Mouse (Mus musculus) frontal cortex, adult 2 months (tissue): Measurements from ENCODE around the gene Gas7. TPM values are rescaled to one million over a fixed set of nuclear protein-coding genes. Genes with fewer than 3 reads are reported as not detected.

Experiments
- DNase-seq, 2 experiments: peaks; one replicate each; pipeline ENCODE4 v3.0.0; 2022; ENCODE audit warnings: low spot score in 1 of 2; ENCODE audit errors: extremely low spot score in 1 of 2
- polyA plus RNA-seq: library from polyadenylated mRNA; depleted of rRNA; stranded (reverse); fragments of >200 nt; gene quantifications from 2 replicates; pipeline ENCODE4 v1.2.3, GENCODE M21; 2012

Gene Gas7
- polyA plus RNA-seq, 1 experiment: 166 TPM

DNA sequence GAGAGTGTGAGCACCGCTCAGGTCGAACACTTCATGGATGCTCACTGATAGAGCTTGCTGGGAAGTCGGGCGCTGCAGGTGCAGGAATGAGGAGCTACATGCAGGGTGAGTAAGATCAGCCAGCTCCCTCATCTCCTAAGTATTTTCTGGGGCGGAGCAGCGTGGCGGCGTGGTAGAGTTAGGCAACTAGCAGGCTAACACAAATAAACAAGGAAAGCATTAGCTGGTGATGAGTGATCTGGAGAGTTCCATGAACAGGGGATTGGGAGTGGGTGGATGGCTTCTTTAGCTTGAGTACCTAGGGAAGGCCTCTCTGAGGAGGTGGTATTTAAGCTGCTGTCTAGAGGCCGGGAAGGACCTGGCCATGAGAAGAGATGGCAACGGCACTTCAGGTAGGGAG lies 77.5 kb downstream of the Gas7 start:
- no peak for DNase-seq

DNA sequence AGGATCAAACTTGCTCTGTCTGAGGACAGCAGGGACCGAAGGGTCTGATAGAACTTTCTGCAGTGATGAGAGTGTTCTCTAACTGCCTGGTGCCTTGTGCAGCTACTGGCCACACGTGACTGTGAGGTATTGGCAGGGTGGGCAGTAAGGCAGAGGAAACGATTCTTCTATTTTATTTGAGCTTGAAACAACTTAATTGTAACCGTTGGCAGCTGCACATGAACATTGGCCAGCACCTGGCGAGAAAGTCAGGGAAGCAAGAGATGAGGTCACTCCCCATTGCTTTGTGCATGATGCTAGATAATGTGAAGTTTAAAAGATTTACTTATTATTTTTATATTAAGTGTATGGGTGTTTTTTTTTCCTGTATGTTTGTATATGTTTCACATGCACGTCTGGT lies 77.9 kb downstream of the Gas7 start:
- no peak for DNase-seq

DNA sequence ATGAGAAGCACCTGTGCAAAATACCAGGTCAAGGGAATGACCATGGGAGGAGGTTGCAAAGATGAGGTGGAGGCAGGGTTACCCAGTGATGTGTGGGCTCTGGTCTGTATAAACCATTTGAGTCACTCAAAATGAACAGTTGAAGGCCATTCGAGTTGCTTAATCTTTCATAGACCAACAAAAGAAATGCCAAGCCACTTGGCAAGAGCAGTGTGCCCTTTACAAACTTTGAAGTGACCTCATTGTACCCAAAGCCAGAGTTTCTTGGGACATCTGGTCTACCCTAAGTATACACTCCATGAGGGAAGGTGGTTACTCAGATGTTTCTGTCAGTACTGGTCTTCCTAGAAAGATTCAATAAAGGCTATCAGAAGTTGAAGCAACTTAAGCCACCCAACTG lies 80.5 kb downstream of the Gas7 start:
- DNase-seq: no peak

DNA sequence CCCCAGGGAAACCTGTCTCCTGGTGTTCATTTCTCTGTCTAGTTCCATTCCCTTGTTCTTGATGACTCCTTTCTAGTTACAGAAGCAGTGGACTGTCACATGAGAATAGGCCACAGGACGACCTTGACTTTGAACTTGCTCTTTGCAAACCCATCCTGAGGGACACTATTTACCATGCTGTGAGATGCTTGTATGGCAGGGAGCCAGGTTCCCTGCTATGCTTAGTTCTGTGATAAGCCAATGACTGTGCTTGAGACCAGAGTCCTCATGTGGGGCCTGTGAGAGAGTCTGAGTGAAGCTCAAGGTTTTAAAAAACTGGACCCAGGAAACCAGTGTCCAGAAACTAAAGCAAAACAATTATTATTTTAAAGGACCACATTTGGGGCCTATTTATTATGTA lies 81.2 kb downstream of the Gas7 start:
- DNase-seq: no peak

DNA sequence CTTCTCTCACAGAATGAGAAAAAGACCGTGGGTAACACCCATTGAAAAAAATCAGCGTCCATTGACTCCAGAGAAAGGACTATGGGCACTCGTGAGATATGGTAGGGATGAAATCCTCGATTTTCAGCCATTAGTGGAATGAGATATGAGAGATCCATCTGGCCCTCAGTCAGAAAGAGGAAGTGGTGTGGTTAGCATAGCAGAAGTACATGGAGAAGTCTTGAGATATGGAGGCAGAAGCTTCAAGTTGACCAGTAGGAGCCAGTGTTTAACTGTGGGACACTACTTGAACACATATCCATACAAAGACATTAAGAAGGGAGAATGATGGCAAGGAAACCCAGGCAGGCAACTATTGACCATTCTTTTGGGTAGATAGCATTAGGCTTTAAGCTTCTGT lies 82.1 kb downstream of the Gas7 start:
- DNase-seq: no peak

DNA sequence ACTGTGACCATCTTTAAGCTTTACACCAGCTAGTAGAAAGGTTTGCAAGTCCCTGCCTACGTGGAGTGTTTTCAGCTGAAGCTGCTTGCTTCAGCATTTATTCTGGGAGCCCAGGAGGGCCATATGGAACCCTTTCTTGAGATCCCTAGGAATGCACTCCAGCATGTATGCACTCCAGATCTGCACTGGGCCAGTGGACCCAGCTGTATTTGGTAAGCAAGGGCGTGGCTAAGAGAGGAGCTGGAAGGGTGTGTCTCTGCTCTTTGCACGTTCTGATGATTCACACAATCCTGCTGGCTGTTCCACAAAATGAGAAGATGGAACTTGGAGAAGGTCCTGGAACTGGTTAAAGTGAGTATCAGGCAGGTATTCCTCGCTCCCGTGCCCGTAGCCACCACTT lies 83.3 kb downstream of the Gas7 start:
- DNase-seq: no peak

DNA sequence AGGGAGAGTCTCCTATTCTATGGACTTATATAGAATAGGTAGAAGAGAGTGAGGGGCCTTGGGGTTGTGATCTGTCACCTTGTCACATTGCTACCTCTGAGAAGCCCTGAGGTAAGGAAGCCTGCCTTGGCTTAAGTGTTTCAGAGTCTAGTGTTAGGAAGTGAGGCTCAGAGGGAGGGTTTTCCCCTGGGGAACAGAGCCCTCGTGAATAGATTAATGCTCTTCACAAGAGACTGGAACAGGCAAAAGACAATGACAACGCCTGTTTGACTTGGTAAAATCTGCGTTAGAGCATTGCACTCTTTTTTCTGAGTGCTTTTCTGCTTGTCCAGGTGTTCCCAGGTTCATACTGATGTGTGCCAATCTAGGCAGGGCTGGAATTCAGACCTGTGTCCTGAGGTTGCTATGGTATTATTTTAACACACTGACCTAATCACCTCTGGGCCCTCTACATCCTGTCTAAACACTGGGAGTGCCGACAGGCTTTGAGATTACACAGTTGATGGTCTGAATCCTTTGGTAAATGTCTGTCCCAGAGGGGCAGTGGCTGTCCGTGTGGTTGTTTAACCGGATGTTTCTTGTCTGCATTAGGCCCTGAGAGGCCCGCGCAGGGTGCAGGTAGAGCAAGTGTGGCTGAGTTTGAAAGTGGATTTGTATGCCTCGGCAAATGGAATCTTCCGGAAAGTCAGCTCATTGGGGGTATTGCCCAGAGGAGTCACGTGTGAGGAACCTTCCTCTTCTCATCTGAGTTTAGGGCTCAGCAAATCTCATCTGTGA lies 89.6 kb downstream of the Gas7 start:
- no peak for DNase-seq

DNA sequence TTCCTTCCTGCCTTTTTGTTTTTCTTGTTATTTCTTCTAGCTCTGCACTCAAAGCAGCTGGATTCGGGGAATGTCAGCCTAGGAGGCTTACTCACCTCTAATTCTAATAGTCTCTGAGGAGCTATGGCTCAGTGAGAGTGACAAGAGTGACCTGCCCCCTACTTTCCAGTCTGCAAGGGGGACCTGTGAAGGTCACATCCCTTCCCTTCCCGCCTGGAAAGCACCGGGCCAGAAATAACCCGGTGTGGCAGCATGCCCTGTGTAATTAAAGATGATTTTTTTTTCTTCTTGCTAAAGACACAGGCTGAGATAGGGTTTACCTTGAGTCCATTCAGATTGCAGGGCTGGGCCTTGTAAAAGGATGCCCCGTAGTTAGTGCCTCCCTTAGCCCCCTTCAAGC lies 91.3 kb downstream of the Gas7 start:
- no peak for DNase-seq

DNA sequence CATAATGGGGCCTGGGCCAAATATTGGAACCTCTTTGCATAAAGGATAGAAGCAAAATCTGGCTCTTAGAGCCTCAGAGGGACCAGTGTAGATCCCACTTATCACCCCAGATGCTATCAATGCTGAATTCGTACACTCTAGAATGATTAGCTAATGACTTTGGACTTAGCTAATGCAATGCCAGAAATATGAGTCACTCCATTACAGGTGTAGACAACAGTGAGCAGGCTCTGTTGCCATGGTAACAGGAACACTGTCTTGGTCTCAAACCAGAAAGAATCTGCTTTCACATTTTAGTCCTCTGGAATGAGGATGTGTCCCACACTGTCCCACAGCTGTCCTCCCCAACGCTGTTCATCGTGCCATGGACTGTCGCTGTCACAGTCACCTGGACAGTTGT lies 94.1 kb downstream of the Gas7 start:
- peak in 1 of 2 experiments; percentile 54 for DNase-seq

DNA sequence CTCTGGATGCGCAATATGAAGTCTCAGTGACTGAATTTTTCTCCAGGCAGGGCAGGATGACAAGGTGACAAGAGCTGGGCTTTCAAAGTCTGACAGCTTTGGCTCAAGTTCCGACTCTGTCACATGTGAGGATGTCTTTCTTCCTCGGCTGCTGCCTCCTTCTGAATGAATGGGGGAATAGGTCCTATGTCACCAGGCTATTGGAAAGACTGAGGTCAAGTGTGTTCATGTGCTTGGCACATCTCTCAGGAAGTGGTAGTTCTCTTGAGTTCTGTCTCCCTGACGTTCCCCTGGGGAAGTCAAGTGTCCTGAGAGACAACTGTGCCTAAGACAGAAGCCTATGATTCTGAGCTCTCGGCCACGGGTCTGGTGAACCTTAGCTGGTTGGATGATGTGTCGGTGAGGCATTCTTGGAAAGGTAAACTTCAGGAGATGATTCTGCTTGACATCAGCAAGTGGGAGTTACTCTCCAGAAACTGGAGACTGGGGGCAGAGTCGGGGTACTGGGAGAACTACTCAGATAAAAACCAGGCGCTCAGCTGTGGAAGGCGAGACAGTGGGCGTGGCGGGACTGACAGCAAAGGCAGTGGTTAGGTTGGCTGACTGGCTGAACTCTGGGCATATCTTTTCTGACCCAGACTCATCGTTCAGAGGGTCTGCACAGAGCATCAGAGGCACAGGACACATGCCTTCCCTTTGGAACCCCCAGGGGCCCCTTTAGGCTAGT lies 94.7 kb downstream of the Gas7 start:
- DNase-seq: no peak

DNA sequence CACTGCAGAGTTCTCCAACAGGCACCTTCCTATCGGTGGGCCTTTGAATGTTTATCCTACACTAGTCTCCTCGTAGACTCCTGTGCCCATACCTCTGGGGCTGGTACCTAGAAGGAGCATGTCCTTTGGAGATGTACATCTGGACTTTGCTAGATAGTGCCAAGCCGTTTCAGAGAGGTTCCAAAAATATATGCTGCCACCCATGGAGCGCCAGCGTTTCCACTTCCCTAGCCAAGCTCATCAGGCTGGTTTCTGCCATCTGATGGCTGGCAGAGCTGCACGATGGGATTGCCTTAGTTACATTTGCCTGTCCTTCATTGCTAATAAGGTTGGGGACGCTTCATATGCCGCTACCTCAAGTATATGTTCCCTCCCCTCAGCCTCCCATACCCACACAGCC lies 97.2 kb downstream of the Gas7 start:
- peak in 1 of 2 experiments; percentile 60 for DNase-seq

DNA sequence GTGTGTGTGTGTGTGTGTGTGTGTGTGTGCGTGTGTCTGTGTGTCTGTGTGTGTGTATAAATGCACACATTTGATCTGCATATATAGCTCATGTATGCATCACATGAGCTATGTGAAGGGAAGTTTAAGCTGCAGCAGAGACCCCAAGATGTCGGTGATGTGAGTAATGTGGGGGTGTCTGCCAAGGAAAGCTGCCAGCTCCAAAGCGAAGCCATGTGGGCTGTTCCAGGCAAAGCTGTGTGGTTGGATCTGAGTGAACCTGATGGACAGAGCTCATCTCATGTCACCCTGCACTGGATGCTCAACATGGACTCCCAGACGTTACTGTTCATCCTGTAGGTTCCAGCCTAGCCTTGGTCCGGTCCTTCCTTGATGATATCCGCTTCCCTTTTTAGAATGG lies 99.0 kb downstream of the Gas7 start:
- DNase-seq: peak in 1 of 2 experiments; percentile 70

DNA sequence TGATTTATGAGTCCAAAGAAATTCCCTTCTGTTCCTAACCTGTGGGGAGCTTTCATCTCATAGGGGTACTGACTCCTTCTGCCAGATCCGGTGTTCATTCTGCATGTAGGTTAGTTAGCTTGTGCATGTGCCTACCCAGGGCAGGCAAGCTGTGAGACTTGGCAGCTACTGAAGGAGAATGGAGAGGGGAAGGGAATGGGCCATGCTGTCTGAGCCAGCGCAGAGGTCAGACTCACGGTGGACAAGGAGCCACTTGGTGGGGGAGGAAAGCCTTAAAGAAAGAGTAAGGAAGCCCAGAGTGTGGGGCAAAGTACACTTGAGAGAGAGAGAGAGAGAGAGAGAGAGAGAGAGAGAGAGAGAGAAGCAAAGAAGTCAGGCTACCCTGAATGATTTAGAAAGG lies 101.1 kb downstream of the Gas7 start:
- no peak for DNase-seq

DNA sequence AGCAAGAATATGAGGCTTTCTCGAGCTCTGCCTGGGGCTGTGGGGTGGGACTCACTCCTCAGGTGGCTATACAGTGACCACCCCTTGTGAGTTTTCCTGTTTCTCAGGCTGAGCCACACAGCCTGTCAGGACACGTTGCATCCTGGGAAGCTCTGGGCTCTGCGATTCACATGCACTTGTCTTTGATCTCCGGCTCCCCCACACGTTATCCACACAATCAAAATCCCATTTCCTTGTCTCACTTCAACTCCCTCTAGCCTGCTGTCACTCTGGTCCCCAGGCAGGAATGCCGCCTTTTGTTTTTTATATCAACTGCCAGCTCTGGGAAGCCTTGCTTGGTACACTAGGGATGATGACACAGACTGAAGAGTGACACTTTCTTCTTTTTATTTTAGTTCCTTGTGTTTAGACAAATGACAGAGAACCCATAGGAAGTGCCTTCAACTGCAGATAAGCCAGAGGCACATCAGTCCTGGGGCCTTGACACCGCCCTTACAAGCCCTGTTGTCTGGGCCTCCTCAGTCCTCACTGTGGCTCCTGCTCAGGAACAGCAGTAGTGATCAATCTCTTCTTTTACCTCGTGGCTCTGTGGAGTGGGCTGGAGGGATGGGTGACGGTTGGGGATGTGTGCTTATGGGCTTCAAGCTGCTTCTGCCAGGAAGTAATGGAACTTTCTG lies 103.7 kb downstream of the Gas7 start:
- no peak for DNase-seq

DNA sequence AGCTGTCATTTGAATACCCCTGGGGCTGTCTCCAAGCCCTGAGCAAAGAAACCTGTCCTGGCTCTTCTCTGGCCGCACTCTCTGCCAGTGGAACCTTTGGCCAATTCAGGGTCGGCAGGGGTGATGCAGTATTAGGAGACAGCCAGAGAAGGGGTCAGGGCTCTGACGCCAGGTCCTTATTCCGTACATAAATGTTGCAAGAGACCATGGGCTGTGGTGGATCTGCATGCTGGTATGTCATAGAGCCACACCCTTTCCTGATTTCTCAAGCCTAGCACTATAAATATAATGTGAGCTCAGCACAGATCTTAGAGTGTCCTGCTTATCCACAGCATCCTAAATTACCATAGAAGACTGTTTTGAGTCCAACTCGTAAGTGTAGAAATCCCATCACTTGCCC lies 104.3 kb downstream of the Gas7 start:
- no peak for DNase-seq

DNA sequence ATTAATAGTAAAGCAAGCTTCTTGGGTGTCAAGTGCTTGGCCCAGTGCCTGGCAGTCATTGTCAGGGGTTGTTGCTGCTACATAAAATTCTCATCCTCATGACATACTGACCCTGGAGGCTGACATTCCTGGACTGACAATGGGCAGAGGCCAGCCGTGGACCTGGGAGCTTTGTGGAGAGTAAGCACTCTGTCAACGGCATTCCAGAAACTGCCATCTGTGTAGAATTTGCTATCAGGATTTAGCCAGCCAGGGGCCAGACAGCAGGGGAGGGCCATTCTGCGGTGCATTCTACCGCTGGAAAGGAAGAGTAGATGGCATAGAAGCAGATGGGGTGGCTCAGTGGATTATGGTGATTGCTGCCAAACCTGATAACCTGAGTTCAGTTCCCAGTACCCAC lies 106.4 kb downstream of the Gas7 start:
- DNase-seq: no peak

DNA sequence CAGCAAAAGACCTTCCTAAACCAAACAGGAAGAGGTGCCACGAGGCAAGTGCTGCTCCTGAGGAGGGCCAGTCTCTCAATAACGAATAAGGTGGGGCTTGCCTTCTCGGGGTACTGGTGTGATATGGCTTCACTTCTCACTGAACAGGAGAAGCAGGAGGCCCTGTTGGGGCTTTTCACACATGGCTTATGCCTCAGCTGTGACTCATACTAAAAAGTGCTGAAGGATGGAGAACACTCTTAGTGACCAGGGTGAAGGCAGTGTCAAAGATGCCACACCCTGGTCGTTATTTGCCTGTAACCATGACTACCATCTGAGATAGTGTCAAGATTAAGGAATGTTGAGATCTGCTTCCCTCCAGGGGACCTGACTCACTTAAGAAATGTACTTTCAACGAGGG lies 107.9 kb downstream of the Gas7 start:
- no peak for DNase-seq

DNA sequence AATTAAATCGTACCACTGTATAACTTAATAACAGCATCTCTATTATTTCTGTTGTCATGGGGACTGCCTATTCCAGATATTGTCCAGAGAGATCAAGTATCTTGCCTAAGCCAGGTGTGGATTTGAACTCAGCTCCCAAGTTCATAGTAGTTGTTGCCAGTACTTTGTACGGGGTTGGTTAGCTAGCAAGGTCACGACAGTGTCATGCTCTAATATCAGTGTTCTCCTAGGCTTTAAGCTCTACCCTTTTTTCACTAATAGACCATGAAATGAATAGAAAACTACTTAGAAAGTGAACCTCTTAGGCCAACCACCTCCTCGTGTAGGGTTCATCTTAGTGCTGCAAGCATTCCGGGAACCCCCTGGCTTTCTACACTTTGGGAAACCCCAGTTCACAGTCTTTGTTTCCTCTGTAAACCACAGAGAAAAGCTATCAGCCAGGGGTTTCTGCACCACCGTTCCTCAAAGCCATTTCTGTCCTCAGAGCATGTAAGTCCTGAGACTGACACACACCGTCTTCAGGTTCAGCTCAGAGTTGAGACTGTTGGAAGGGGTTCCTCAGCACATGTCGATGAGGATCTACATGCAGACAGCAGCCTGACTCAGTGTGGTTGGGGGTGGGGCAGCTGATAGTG lies 108.9 kb downstream of the Gas7 start:
- no peak for DNase-seq

DNA sequence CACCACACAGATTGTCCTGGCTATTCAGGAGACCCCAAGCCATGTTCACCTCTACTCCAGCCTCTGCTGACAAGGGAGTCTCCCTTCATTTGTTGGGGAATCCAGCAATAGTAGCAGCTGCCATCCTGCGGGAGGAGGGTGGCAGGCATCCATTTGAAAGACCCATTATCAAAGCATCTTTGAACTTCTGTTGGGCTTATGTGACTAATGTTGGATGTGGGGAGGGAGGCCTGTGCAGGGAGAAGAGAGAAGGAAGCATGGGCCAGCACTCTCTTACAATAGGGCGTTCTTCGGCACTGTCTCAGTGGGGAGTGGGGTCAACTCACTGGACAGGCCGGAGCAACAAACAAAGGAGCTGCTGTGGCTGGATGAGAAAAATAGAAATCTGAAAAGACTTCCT lies 110.3 kb downstream of the Gas7 start:
- no peak for DNase-seq

DNA sequence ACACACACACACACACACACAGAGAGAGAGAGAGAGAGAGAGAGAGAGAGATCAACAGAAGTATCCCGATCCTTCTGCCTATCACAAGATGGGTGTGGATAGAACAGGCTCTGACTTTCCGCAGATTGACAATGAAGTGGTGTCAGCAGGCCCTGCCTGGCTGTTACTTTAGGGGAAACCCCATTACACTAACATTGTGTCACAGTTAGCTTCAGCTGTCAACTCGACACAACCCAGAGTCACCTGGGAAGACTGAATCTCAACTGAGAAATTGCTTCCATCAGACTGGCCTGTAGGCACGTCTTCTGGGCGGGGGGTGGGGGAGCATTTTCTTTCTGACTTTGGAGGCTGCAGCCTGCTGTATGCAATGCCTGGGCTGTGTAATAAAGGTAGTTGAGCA lies 111.5 kb downstream of the Gas7 start:
- DNase-seq: no peak

DNA sequence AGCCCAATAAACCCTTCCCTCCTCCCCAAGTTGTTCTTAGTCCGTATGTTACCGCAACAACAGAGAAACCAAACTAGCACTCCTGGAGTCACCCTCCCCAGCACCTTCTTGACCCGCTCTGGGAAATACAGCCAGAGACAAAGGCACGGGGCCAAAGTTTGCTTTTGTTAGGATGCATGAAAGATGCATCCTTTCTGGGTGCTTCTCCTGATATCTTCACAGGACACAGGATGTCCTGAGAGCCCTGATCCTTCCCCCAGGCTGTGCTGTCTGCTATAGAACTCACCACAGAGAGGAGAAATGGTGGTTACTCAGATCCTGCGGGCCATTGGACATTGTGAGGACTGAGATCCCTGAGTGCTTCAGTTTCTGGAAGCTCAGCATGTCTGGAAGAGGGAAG lies 111.9 kb downstream of the Gas7 start:
- DNase-seq: no peak
